8 mouse cellular contexts compared by ENCODE assay signal in the genomic region with DNA sequence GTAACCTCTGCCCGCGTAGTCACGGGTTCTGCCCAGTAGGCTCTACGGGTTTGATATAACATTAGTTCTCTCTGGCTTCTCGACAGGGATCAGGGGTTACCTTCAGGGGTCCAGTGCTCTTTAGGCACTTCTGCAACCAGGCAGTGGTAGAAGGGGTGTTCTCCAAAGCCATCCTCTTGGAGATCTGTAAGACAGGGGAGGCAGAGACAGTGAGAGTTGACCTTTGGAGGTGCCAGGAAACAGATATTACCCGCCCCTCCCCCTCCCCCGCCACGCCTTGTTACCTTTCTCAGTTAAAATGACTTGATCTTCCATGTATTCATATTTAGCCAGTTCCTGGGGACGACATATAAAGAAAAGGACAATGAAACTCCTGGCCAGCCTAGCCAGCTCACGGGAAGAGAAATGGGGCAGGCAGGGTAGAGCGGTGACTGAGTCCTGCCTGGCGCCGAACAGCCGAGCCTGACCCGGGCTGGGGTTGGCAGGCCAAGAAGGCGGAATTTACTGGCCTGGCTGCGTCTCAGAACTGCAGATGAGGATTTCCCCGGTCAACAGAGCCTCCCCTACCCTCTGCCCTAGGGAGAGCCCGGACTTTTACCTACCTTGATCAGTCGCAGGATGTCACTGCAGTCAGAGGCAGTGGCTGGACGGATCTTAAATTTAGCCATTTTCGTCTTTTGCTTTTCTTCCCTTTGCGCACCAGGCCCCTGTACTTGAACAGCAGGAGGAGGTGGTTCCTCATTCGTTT. TPM values are rescaled to one million over a fixed set of nuclear protein-coding genes. Genes with fewer than 3 reads are reported as not detected.
A peak's percentile ranks its signal among the peaks of the same experiment; 100 is the strongest.
DNase-seq lines count a peak whose midpoint lies in the region; ATAC-seq and TF ChIP-seq lines count a peak whose summit lies in the region.

No protein-coding gene starts in this region.

- H3K27me3 ChIP-seq in liver, embryonic 14.5 days (ENCODE audit: control insufficient read depth, insufficient read depth, low read length), result no peaks in the 10 kb centered on the region
- H3K27me3 ChIP-seq in neural tube, embryonic 11.5 days (ENCODE audit: control insufficient read depth, insufficient read depth, low read length), result no peaks in the 10 kb centered on the region

- no peak for TF ChIP-seq CTCF in liver, embryonic 14.5 days (IDR thresholded peaks at IDR 0.05; ENCODE audit: low read depth)

- peak; percentile 47 for DNase-seq in 3T3-L1 (ENCODE audit: low read depth, low spot score)
- peak; percentile 56 for DNase-seq in Muller cell, postnatal 12 days (ENCODE audit: inconsistent ontology term)
- DNase-seq in cerebellum, postnatal 25 days, result peak; percentile 51 to 55
- peak; percentile 7 to 28 for DNase-seq in gastrocnemius, adult 8-10 months (ENCODE audit: low spot score in 2 of 2)
- DNase-seq in liver, embryonic 14.5 days (ENCODE audit: low read depth in 3 of 3, low spot score in 3 of 3), result peak in 1 of 3 experiments; percentile 14
- DNase-seq in neural tube, embryonic 11.5 days (ENCODE audit: low spot score), result peak; percentile 10
- peak; percentile 46 for DNase-seq in yolk sac, embryonic 10.5 days (ENCODE audit: low spot score)

- peak overlapping the region; percentile 66 to 87 for H3K4me3 ChIP-seq in liver, embryonic 14.5 days (ENCODE audit: insufficient read depth in 1 of 2, low read depth in 2 of 2, low read length in 2 of 2)
- peak overlapping the region; percentile 42 for H3K4me3 ChIP-seq in neural tube, embryonic 11.5 days (ENCODE audit: low read depth, low read length)

- H3K9me3 ChIP-seq in liver, embryonic 14.5 days (ENCODE audit: control insufficient read depth, low read length), result no peaks in the 10 kb centered on the region
- no peaks in the 10 kb centered on the region for H3K9me3 ChIP-seq in neural tube, embryonic 11.5 days (ENCODE audit: control insufficient read depth, low read length)

- 0 out of 4 replicates have a peak, but pooled peaks cover 0 to 2% of the 10 kb centered on the region in 2 experiments for H3K4me1 ChIP-seq in liver, embryonic 14.5 days (replicated peaks; ENCODE audit: control insufficient read depth in 2 of 2, insufficient read depth in 2 of 2, low read length in 1 of 2)
- no peaks in the 10 kb centered on the region for H3K4me1 ChIP-seq in neural tube, embryonic 11.5 days (ENCODE audit: control insufficient read depth, insufficient read depth, low read length)

- TF ChIP-seq EP300 in liver, embryonic 14.5 days (IDR thresholded peaks at IDR 0.05; ENCODE audit: low read depth), result no peak

- H3K9ac ChIP-seq in liver, embryonic 14.5 days (replicated peaks), result peak overlapping the region; percentile 66
- H3K9ac ChIP-seq in neural tube, embryonic 11.5 days (ENCODE audit: low read length), result peak overlapping the region; percentile 44; the same call in 1 of the 2 replicates

- peak overlapping the region; percentile 39; the same call in 1 of the 2 replicates for H3K27ac ChIP-seq in liver, embryonic 14.5 days
- no peak overlapping the region for H3K27ac ChIP-seq in neural tube, embryonic 11.5 days (ENCODE audit: low read depth, low read length)

- H3K4me2 ChIP-seq in liver, embryonic 14.5 days (ENCODE audit: low read depth), result peak overlapping the region; percentile 70
- H3K4me2 ChIP-seq in neural tube, embryonic 11.5 days (ENCODE audit: low read depth), result peak overlapping the region; percentile 48

- WGBS in liver, embryonic 14.5 days (ENCODE audit: insufficient replicate concordance), result 13% methylated on average over 23 of the region's 24 CpGs
- WGBS in neural tube, embryonic 11.5 days, result 33% methylated on average over 22 of the region's 24 CpGs

- H3K36me3 ChIP-seq in liver, embryonic 14.5 days (replicated peaks; ENCODE audit: control insufficient read depth, insufficient read depth, low read depth), result no peaks in the 10 kb centered on the region
- H3K36me3 ChIP-seq in neural tube, embryonic 11.5 days (ENCODE audit: control insufficient read depth, insufficient read depth, low read length), result no peaks in the 10 kb centered on the region

- ATAC-seq in inflammation-experienced regulatory T-cells, adult 6 months, result peak; percentile 12
- ATAC-seq in liver, embryonic 14.5 days (ENCODE audit: insufficient read depth), result peak; percentile 68
- peak; percentile 71 for ATAC-seq in neural tube, embryonic 11.5 days (ENCODE audit: insufficient read depth, low FRiP score, low TSS enrichment)

RNA-seq across cellular contexts. Expression of a gene that starts 0.6 kb away (rescaled TPM):
- total RNA-seq in gastrocnemius, adult 8-10 months (2022), result 10 to 100 TPM; 11.0 to 19.8 (median 16.4) TPM
- 100 to 1,000 TPM; 437 to 594 (median 552) TPM for polyA plus RNA-seq in inflammation-experienced regulatory T-cells, adult 6 months (2017; shearing (Covaris generic))
- 22.6 and 39.2 TPM in 2 replicates for polyA plus RNA-seq in liver, embryonic 14.5 days (2012; rRNA removed)
- polyA plus RNA-seq in liver, embryonic 14.5 days (2014; fragmentation: Nextera tagmentation; extraction: Ambion mirVana), result 94.8 and 98.5 TPM in 2 replicates
- 83.0 and 91.4 TPM in 2 replicates for polyA plus RNA-seq in neural tube, embryonic 11.5 days (2014; fragmentation: Nextera tagmentation; extraction: Ambion mirVana)

RNA-seq across cellular contexts. Expression of a gene that starts 46.6 kb away (rescaled TPM):
- total RNA-seq in gastrocnemius, adult 8-10 months (2022), result 10 to 100 TPM; 13.9 to 16.5 (median 15.4) TPM
- 100 to 1,000 TPM in 1 of 3 experiments, 10 to 100 TPM in 2; 78.8 to 118 (median 84.3) TPM for polyA plus RNA-seq in inflammation-experienced regulatory T-cells, adult 6 months (2017; shearing (Covaris generic))
- polyA plus RNA-seq in liver, embryonic 14.5 days (2012; rRNA removed), result 3.2 and 5.9 TPM in 2 replicates
- 11.4 and 12.9 TPM in 2 replicates for polyA plus RNA-seq in liver, embryonic 14.5 days (2014; fragmentation: Nextera tagmentation; extraction: Ambion mirVana)
- 25.6 and 27.1 TPM in 2 replicates for polyA plus RNA-seq in neural tube, embryonic 11.5 days (2014; fragmentation: Nextera tagmentation; extraction: Ambion mirVana)

Comparison
In these comparisons a context has a peak if more than half of its experiments do, and no peak if none do; other contexts are left out.
1. ATAC-seq: peak in every context shown above with its lines; median percentile 71 in neural tube, embryonic 11.5 days; 68 in liver, embryonic 14.5 days; 12 in inflammation-experienced regulatory T-cells, adult 6 months.